In the genomic region with DNA sequence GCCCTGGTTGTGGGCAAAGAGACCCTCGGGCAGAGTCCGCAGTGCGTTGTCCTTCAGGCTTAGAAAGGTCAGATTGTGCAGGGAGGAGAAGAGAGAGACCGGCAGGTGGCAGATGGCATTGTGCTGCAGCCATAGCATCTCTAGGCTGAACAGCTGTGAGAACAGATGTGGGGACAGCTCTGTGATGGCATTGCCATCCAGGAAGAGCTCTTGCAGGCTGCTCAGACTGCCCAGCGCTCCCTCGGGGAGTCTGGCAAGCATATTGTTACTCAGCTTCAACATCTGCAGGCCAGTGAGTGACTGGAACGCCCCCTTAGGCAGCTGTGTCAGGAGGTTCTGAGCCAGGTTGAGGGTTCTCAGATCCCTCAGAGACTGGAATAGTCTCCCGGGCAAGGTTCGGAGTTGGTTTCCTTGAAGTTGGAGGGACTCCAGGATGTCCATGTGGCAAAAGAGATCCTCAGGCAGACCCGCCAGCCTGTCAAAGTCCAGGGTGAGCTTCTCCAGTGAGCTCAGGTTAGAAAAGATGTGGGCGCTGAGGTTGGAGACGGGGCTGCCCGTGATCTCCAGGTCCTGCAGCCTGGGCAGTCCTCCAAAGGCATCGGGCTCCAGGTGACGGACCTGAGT, we compare ENCODE assay signal across 25 mouse cellular contexts. TPM values are rescaled to one million over a fixed set of nuclear protein-coding genes. Genes with fewer than 3 reads are reported as not detected.
A peak's percentile ranks its signal among the peaks of the same experiment; 100 is the strongest.
DNase-seq lines count a peak whose midpoint lies in the region; ATAC-seq and TF ChIP-seq lines count a peak whose summit lies in the region.
"Had no signal": no experiment of that assay in that cellular context is flagged by ENCODE, and none has a peak within 500 bp of the region (broad histone marks: within the 10 kb centered on the region; RNA-seq: fewer than 3 reads in every experiment).

No protein-coding gene starts in this region.

- H3K4me2 ChIP-seq in embryonic facial prominence, embryonic 14.5 days (ENCODE audit: low read depth, low read length) = no peak overlapping the region
- no peak overlapping the region for H3K4me2 ChIP-seq in liver, postnatal 0 days (ENCODE audit: low read depth, low read length)
- H3K4me2 ChIP-seq: embryonic facial prominence, embryonic 12.5 days; forebrain, embryonic 13.5 days; hindbrain, embryonic 12.5 days; neural tube, embryonic 13.5 days had no signal

- H3K4me1 ChIP-seq in embryonic facial prominence, embryonic 14.5 days (ENCODE audit: control insufficient read depth, insufficient read depth, low read length) = no peaks in the 10 kb centered on the region
- H3K4me1 ChIP-seq in embryonic facial prominence, embryonic 10.5 days = peaks cover 20% of the 10 kb centered on the region
- peaks cover 5% of the 10 kb centered on the region for H3K4me1 ChIP-seq in liver, postnatal 0 days (ENCODE audit: insufficient read depth)
- H3K4me1 ChIP-seq: embryonic facial prominence, embryonic 12.5 days; forebrain, embryonic 13.5 days; hindbrain, embryonic 12.5 days; neural tube, embryonic 13.5 days had no signal

- no peaks in the 10 kb centered on the region for H3K36me3 ChIP-seq in embryonic facial prominence, embryonic 14.5 days (ENCODE audit: control insufficient read depth, insufficient read depth, low read length)
- H3K36me3 ChIP-seq in embryonic facial prominence, embryonic 10.5 days (replicated peaks) = no peaks in the 10 kb centered on the region
- H3K36me3 ChIP-seq in liver, postnatal 0 days (replicated peaks; ENCODE audit: insufficient read depth, low read length) = no peaks in the 10 kb centered on the region
- H3K36me3 ChIP-seq: embryonic facial prominence, embryonic 12.5 days; hindbrain, embryonic 12.5 days; midbrain, embryonic 10.5 days; neural tube, embryonic 13.5 days had no signal

- no peak overlapping the region for H3K4me3 ChIP-seq in embryonic facial prominence, embryonic 14.5 days (ENCODE audit: low read depth, low read length)
- no peak overlapping the region for H3K4me3 ChIP-seq in embryonic facial prominence, embryonic 10.5 days
- no peak overlapping the region for H3K4me3 ChIP-seq in liver, postnatal 0 days (ENCODE audit: low read depth, low read length)
- H3K4me3 ChIP-seq: embryonic facial prominence, embryonic 12.5 days; erythroblast, embryonic 14.5 days; forebrain, embryonic 13.5 days; hindbrain, embryonic 12.5 days; midbrain, embryonic 10.5 days; myocyte; neural tube, embryonic 13.5 days had no signal

- H3K27ac ChIP-seq in embryonic facial prominence, embryonic 14.5 days (replicated peaks; ENCODE audit: low read depth, low read length) = no peak overlapping the region
- H3K27ac ChIP-seq in embryonic facial prominence, embryonic 10.5 days (replicated peaks) = no peak overlapping the region
- no peak overlapping the region; the same call in 1 of the 2 replicates for H3K27ac ChIP-seq in liver, postnatal 0 days (ENCODE audit: low read depth)
- H3K27ac ChIP-seq: embryonic facial prominence, embryonic 12.5 days; forebrain, embryonic 13.5 days; hindbrain, embryonic 12.5 days; midbrain, embryonic 10.5 days; neural tube, embryonic 13.5 days had no signal

- 0 out of 2 replicates have a peak, but pooled peaks have one; percentile 4 for TF ChIP-seq CTCF in liver, postnatal 0 days (IDR thresholded peaks at IDR 0.05; ENCODE audit: low read depth)

- 83% methylated on average over 15 of the region's 15 CpGs for WGBS in embryonic facial prominence, embryonic 14.5 days
- WGBS in embryonic facial prominence, embryonic 10.5 days = 89% methylated on average over 15 of the region's 15 CpGs
- WGBS in liver, postnatal 0 days (ENCODE audit: insufficient replicate concordance) = 79% methylated on average over 15 of the region's 15 CpGs

- H3K27me3 ChIP-seq in embryonic facial prominence, embryonic 14.5 days (replicated peaks; ENCODE audit: control insufficient read depth, insufficient read depth, low read length) = no peaks in the 10 kb centered on the region
- H3K27me3 ChIP-seq in embryonic facial prominence, embryonic 10.5 days (replicated peaks; ENCODE audit: low read depth, poor library complexity, severe bottlenecking) = peaks cover 6% of the 10 kb centered on the region
- no peaks in the 10 kb centered on the region for H3K27me3 ChIP-seq in liver, postnatal 0 days (ENCODE audit: insufficient read depth, low read length)
- H3K27me3 ChIP-seq: embryonic facial prominence, embryonic 12.5 days; forebrain, embryonic 13.5 days had no signal

- peak; percentile 53 for DNase-seq in embryonic facial prominence, embryonic 14.5 days (ENCODE audit: low spot score)
- DNase-seq in embryonic facial prominence, embryonic 10.5 days (ENCODE audit: low spot score) = no peak
- peak; percentile 53 for DNase-seq in kidney, adult 18-20 months
- DNase-seq in kidney, postnatal 10 days = no peak
- no peak for DNase-seq in liver, postnatal 0 days
- no peak for DNase-seq in liver
- peak; percentile 23 for DNase-seq in retina, postnatal 7 days (ENCODE audit: low read depth, low spot score)
- DNase-seq in yolk sac, embryonic 10.5 days (ENCODE audit: low spot score) = no peak
- DNase-seq: cerebellum, adult 11-12 months; cerebellum, postnatal 14 days; layer of hippocampus, adult 9-11 months; thymus, adult 18-20 months; thymus, postnatal 36 days had no signal

- no peak for TF ChIP-seq EP300 in liver, postnatal 0 days (IDR thresholded peaks at IDR 0.05; ENCODE audit: low read depth)

- ATAC-seq in embryonic facial prominence, embryonic 14.5 days (ENCODE audit: low read depth) = 0 out of 2 replicates have a peak, but pooled peaks have one; percentile 28
- ATAC-seq in liver, postnatal 0 days = no peak
- ATAC-seq: forebrain, embryonic 13.5 days; inflammation-experienced regulatory T-cells, adult 6 months; lung, postnatal 0 days; midbrain, embryonic 16.5 days had no signal

- no peak overlapping the region for H3K9ac ChIP-seq in embryonic facial prominence, embryonic 14.5 days (ENCODE audit: low read depth, low read length)
- H3K9ac ChIP-seq in liver, postnatal 0 days (replicated peaks) = no peak overlapping the region
- H3K9ac ChIP-seq: embryonic facial prominence, embryonic 12.5 days; forebrain, embryonic 13.5 days; hindbrain, embryonic 12.5 days; neural tube, embryonic 13.5 days had no signal

- no peaks in the 10 kb centered on the region for H3K9me3 ChIP-seq in embryonic facial prominence, embryonic 14.5 days (ENCODE audit: control insufficient read depth, low read length)
- no peaks in the 10 kb centered on the region for H3K9me3 ChIP-seq in embryonic facial prominence, embryonic 10.5 days
- no peaks in the 10 kb centered on the region for H3K9me3 ChIP-seq in liver, postnatal 0 days (ENCODE audit: low read length)
- H3K9me3 ChIP-seq: embryonic facial prominence, embryonic 12.5 days; forebrain, embryonic 13.5 days; hindbrain, embryonic 12.5 days; midbrain, embryonic 10.5 days; neural tube, embryonic 13.5 days had no signal

RNA-seq across cellular contexts. Expression of a gene that starts 7.2 kb away (rescaled TPM):
- 0.05 TPM in 1 of 2 replicates, not detected in the other for polyA plus RNA-seq in embryonic facial prominence, embryonic 14.5 days (2014; fragmentation: Nextera tagmentation; extraction: Ambion mirVana)
- not detected in 2 replicates for polyA plus RNA-seq in embryonic facial prominence, embryonic 10.5 days (2016; fragmentation: Nextera tagmentation; extraction: Ambion mirVana)
- 10.9 and 12.0 TPM in 2 replicates for polyA plus RNA-seq in liver, postnatal 0 days (2015; fragmentation: Nextera tagmentation; extraction: Ambion mirVana)
- polyA plus RNA-seq: embryonic facial prominence, embryonic 12.5 days; forebrain, embryonic 13.5 days; hindbrain, embryonic 12.5 days; inflammation-experienced regulatory T-cells, adult 6 months; limb, embryonic 14.5 days; midbrain, embryonic 10.5 days; midbrain, embryonic 16.5 days; myocyte; neural tube, embryonic 13.5 days had no signal

RNA-seq across cellular contexts. Expression of a gene that starts 22.9 kb away (rescaled TPM):
- 2.3 and 2.7 TPM in 2 replicates for polyA plus RNA-seq in embryonic facial prominence, embryonic 14.5 days (2014; fragmentation: Nextera tagmentation; extraction: Ambion mirVana)
- 0.18 and 0.66 TPM in 2 replicates for polyA plus RNA-seq in embryonic facial prominence, embryonic 10.5 days (2016; fragmentation: Nextera tagmentation; extraction: Ambion mirVana)
- polyA plus RNA-seq in liver, postnatal 0 days (2015; fragmentation: Nextera tagmentation; extraction: Ambion mirVana) = 0.11 TPM in 2 replicates
- polyA plus RNA-seq: erythroblast, embryonic 14.5 days; small intestine, adult 2 months had no signal

RNA-seq across cellular contexts. Expression of a gene that starts 50.5 kb away (rescaled TPM):
- polyA plus RNA-seq in embryonic facial prominence, embryonic 14.5 days (2014; fragmentation: Nextera tagmentation; extraction: Ambion mirVana) = 0.32 and 0.56 TPM in 2 replicates
- polyA plus RNA-seq in embryonic facial prominence, embryonic 10.5 days (2016; fragmentation: Nextera tagmentation; extraction: Ambion mirVana) = 0.93 and 2.0 TPM in 2 replicates
- 17.5 and 17.7 TPM in 2 replicates for polyA plus RNA-seq in liver, postnatal 0 days (2015; fragmentation: Nextera tagmentation; extraction: Ambion mirVana)
- polyA plus RNA-seq: inflammation-experienced regulatory T-cells, adult 6 months had no signal

Comparison
In these comparisons a context has a peak if more than half of its experiments do, and no peak if none do; other contexts are left out.
1. DNase-seq: peak in embryonic facial prominence, embryonic 14.5 days (single experiment), kidney, adult 18-20 months (single experiment) and retina, postnatal 7 days (single experiment); none in embryonic facial prominence, embryonic 10.5 days (single experiment), kidney, postnatal 10 days (single experiment), liver, postnatal 0 days (single experiment), liver (single experiment) and yolk sac, embryonic 10.5 days (single experiment).
2. RNA of a gene that starts 7.2 kb away (polyA plus RNA-seq): 10.9 to 12.0 TPM in liver, postnatal 0 days; 0.05 TPM in embryonic facial prominence, embryonic 14.5 days and not detected in embryonic facial prominence, embryonic 10.5 days; every median in the first group is over 10 times any median in the second.